Mouse (Mus musculus): ENCODE results near the gene Olfr618. TPM values are rescaled to one million over a fixed set of nuclear protein-coding genes. Genes with fewer than 3 reads are reported as not detected.

Olfr618 gene
- polyA plus RNA-seq, 1 experiment from 2014 or later = not detected

Small RNAs within 50 kb of the gene (microRNA-seq; reads per million reads assigned to microRNA genes)
- not detected for gene Gm26506 (ENCODE audit: borderline number of aligned reads)

Other genes starting within 250 kb of the Olfr618 start
- not detected in 2 replicates for gene Olfr600, start 240.4 kb upstream of the Olfr618 start, polyA plus RNA-seq (2015; fragmentation: Nextera tagmentation; extraction: Ambion mirVana)
- 0.22 and 0.43 TPM in 2 replicates for gene Olfr601, start 227.4 kb upstream of the Olfr618 start, polyA plus RNA-seq (2015; fragmentation: Nextera tagmentation; extraction: Ambion mirVana)
- gene Olfr603, start 203.9 kb upstream of the Olfr618 start, polyA plus RNA-seq (2015; fragmentation: Nextera tagmentation; extraction: Ambion mirVana) = not detected in 2 replicates
- gene Usp17lc, start 175.0 kb upstream of the Olfr618 start, polyA plus RNA-seq (2015; fragmentation: Nextera tagmentation; extraction: Ambion mirVana) = not detected in 2 replicates
- gene Olfr605, start 144.7 kb upstream of the Olfr618 start, polyA plus RNA-seq (2015; fragmentation: Nextera tagmentation; extraction: Ambion mirVana) = not detected in 2 replicates
- 0.16 TPM in 1 of 2 replicates, not detected in the other for gene Olfr606, start 141.1 kb upstream of the Olfr618 start, polyA plus RNA-seq (2015; fragmentation: Nextera tagmentation; extraction: Ambion mirVana)
- 0.18 TPM in 1 of 2 replicates, not detected in the other for gene Olfr607, start 126.0 kb upstream of the Olfr618 start, polyA plus RNA-seq (2015; fragmentation: Nextera tagmentation; extraction: Ambion mirVana)
- 0.14 and 0.25 TPM in 2 replicates for gene Olfr608, start 120.2 kb upstream of the Olfr618 start, polyA plus RNA-seq (2015; fragmentation: Nextera tagmentation; extraction: Ambion mirVana)
- gene Olfr609, start 92.0 kb upstream of the Olfr618 start, polyA plus RNA-seq (2015; fragmentation: Nextera tagmentation; extraction: Ambion mirVana) = not detected in 2 replicates
- 0.28 TPM in 1 of 2 replicates, not detected in the other for gene Olfr610, start 78.0 kb upstream of the Olfr618 start, polyA plus RNA-seq (2015; fragmentation: Nextera tagmentation; extraction: Ambion mirVana)
- gene Olfr611, start 69.3 kb upstream of the Olfr618 start, polyA plus RNA-seq (2015; fragmentation: Nextera tagmentation; extraction: Ambion mirVana) = not detected in 2 replicates
- 0.26 and 0.27 TPM in 2 replicates for gene Olfr612, start 47.4 kb upstream of the Olfr618 start, polyA plus RNA-seq (2015; fragmentation: Nextera tagmentation; extraction: Ambion mirVana)
- 0.08 and 0.11 TPM in 2 replicates for gene Olfr613, start 42.0 kb upstream of the Olfr618 start, polyA plus RNA-seq (2015; fragmentation: Nextera tagmentation; extraction: Ambion mirVana)
- 0.25 and 0.29 TPM in 2 replicates for gene Olfr615, start 34.0 kb upstream of the Olfr618 start, polyA plus RNA-seq (2015; fragmentation: Nextera tagmentation; extraction: Ambion mirVana)
- 0.11 TPM in 2 replicates for gene Olfr616, start 21.0 kb upstream of the Olfr618 start, polyA plus RNA-seq (2015; fragmentation: Nextera tagmentation; extraction: Ambion mirVana)
- gene Olfr617, start 17.0 kb upstream of the Olfr618 start, polyA plus RNA-seq (2015; fragmentation: Nextera tagmentation; extraction: Ambion mirVana) = not detected in 2 replicates
- 0.20 TPM in 1 of 2 replicates, not detected in the other for gene Olfr619, start 10.5 kb downstream of the Olfr618 start, polyA plus RNA-seq (2015; fragmentation: Nextera tagmentation; extraction: Ambion mirVana)
- gene Olfr620, start 22.4 kb downstream of the Olfr618 start, polyA plus RNA-seq (2015; fragmentation: Nextera tagmentation; extraction: Ambion mirVana) = 0.21 and 0.24 TPM in 2 replicates
- 0.29 and 0.68 TPM in 2 replicates for gene Olfr622, start 52.6 kb downstream of the Olfr618 start, polyA plus RNA-seq (2015; fragmentation: Nextera tagmentation; extraction: Ambion mirVana)
- gene Olfr623, start 73.6 kb downstream of the Olfr618 start, polyA plus RNA-seq (2015; fragmentation: Nextera tagmentation; extraction: Ambion mirVana) = not detected in 2 replicates
- gene Olfr624, start 81.1 kb downstream of the Olfr618 start, polyA plus RNA-seq (2015; fragmentation: Nextera tagmentation; extraction: Ambion mirVana) = 0.04 and 0.07 TPM in 2 replicates
- not detected in 2 replicates for gene Olfr625-ps1, start 92.6 kb downstream of the Olfr618 start, polyA plus RNA-seq (2015; fragmentation: Nextera tagmentation; extraction: Ambion mirVana)
- 0.17 TPM in 1 of 2 replicates, not detected in the other for gene Olfr243, start 124.6 kb downstream of the Olfr618 start, polyA plus RNA-seq (2015; fragmentation: Nextera tagmentation; extraction: Ambion mirVana)
- not detected in 2 replicates for gene Olfr628, start 140.3 kb downstream of the Olfr618 start, polyA plus RNA-seq (2015; fragmentation: Nextera tagmentation; extraction: Ambion mirVana)
- 0.09 TPM in 1 of 2 replicates, not detected in the other for gene Olfr629, start 154.8 kb downstream of the Olfr618 start, polyA plus RNA-seq (2015; fragmentation: Nextera tagmentation; extraction: Ambion mirVana)
- gene Olfr630, start 167.2 kb downstream of the Olfr618 start, polyA plus RNA-seq (2015; fragmentation: Nextera tagmentation; extraction: Ambion mirVana) = not detected in 2 replicates
- gene Olfr69, start 181.5 kb downstream of the Olfr618 start, polyA plus RNA-seq (2015; fragmentation: Nextera tagmentation; extraction: Ambion mirVana) = 0.25 and 0.43 TPM in 2 replicates
- 0.12 TPM in 1 of 2 replicates, not detected in the other for gene Olfr68, start 189.6 kb downstream of the Olfr618 start, polyA plus RNA-seq (2015; fragmentation: Nextera tagmentation; extraction: Ambion mirVana)
- gene Olfr67, start 201.7 kb downstream of the Olfr618 start, polyA plus RNA-seq (2015; fragmentation: Nextera tagmentation; extraction: Ambion mirVana) = not detected in 2 replicates
- 2,578 and 3,288 TPM in 2 replicates for gene Hbb-bt, start 223.9 kb downstream of the Olfr618 start, polyA plus RNA-seq (2015; fragmentation: Nextera tagmentation; extraction: Ambion mirVana)
- 7,493 and 10,028 TPM in 2 replicates for gene Hbb-bs, start 238.0 kb downstream of the Olfr618 start, polyA plus RNA-seq (2015; fragmentation: Nextera tagmentation; extraction: Ambion mirVana)